Mouse (Mus musculus) brain, adult 2 months (tissue): ENCODE measurements around the gene Ifi209.
"Not testable (repeated sequence)": the region's sequence is repeated elsewhere in the genome, so short reads cannot be mapped to it uniquely, and the experiment has no call there.

ENCODE experiments used
- DNase-seq: peaks from one replicate; pipeline ENCODE4 v3.0.0; 2011; ENCODE audit warnings: low read depth, low spot score

Gene Ifi209

DNA sequence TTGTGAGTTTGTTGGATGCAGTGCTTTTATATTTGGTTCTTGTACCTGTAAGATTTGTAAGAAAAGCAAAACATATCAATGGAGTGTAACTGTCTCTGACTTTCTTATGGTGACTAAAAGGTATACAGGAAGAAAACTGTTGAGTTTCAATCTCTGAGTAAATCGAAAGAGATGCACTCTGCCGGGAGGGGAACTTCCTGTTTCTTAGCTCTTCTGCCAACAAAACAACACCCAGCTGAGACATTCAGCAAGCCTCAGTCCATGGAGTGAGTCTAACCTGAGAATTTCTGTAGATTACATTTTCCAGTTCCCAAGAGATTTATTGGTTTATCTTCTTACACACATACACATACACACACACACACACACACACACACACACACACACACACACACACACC lies at the start of gene Ifi209:
Gene Ifi209, plus strand, starts transcription at position 296 of the 400 bp plus-strand sequence.
- peak; percentile 1 for DNase-seq

DNA sequence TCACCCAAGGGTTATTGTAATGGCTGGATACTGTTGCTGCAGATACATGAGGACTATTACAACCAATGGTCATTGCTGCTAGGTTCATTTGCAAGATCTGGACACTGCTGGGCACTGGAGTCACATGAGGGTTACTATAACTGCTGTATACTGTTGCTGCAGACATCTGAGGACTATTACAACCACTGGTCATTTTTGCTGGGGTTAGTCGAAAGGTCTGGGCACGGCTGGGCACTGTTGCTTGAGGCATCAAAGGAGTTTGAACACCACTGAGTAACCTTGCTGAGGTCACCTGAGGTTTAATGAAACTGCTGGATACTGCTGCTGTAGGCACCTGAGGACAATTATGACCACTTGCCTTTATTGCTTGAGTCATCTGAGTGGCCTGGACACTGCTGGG lies 41.0 kb upstream of the Ifi209 start:
- not testable (repeated sequence) for DNase-seq

DNA sequence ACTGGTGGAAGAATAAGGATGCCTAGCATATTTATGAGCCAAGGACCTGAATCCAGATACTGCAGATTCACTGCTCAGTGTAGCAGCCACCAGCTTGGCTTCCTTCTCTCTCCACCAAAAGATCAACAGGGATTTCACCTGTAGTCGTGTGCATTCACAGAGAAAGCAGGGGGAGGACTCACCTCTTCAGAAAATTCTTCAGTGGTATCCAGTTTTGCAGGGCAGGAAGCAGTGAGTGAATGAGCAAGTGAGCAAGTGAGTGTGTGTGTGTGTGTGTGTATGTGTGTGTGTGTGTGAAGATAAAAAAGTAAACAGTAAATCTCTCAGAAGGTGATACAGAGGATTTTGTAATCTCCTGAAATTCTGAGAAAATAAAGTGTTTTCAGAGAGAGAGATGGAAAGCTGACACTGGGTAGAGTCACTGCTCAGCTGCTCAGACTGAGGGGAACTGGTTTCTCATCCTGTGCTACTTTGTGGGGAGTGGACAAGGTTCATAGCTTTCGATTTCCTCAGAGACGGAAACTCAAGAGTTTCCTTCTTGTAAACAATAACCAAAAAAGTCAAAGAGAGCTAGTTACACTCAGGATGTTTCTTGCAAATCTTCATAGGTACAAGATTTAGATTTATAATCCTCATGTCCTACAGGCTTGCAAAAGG lies 31.8 kb upstream of the Ifi209 start, which contains the start of gene Ifi213:
Gene Ifi213, minus strand, starts transcription at position 437 of the 657 bp plus-strand sequence.
- DNase-seq = not testable (repeated sequence)

DNA sequence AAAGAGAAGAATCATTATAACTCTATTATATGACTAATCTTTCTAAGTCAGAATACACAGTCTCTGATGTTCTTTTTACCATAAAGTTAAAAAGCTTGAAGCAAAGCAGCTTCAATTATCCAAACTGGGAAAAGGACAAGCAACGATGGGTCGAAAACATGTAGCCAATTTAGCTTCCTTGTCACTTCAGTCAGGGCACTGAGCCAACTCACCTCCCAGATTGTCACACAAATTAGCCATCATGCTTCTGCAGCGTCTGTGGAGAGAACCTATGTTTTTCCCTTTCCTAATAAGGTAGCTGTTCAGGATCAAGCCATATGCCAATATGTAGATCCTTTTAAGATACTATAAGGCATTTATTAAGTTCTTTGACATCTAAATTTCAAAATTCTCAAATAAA lies 20.4 kb upstream of the Ifi209 start:
- not testable (repeated sequence) for DNase-seq

DNA sequence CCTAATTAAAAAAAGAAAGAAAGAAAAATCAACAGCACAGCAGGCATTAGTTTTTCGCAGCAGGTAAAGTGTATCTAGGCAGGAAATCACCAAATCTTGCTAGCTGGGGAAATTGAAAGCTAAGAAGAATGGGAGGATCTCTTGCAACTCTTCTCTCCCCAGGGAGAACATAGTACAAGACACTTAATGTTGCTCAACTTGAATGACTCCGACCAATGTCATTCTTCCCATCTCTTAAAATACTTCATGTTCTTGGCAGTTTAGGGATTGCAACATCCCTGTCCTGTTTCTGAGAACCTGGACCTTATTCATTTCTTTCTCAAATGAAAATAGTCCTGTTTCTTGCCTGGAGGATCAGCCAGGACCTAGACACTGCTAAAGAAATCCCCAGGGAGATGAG lies 8.5 kb upstream of the Ifi209 start:
- not testable (repeated sequence) for DNase-seq

DNA sequence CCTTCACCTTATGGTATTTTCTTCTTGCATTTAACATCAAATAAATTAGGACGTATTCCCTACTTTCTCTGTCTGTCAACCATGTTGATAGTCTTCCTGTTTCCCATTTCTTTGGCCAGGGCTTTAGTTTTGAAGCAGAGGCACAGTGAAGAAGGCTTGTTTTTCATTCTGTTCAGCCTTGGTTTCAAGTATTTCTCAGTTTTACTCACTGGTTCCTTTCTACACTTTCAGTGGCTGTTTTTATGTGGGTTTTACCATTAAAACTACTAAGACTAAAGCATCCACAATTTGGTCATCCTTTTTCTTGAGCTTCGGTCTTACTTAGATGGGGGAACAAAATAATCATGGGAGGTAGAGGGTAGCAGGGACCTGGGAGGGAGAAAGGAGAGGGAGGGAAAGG lies 6.7 kb upstream of the Ifi209 start:
- no peak for DNase-seq

DNA sequence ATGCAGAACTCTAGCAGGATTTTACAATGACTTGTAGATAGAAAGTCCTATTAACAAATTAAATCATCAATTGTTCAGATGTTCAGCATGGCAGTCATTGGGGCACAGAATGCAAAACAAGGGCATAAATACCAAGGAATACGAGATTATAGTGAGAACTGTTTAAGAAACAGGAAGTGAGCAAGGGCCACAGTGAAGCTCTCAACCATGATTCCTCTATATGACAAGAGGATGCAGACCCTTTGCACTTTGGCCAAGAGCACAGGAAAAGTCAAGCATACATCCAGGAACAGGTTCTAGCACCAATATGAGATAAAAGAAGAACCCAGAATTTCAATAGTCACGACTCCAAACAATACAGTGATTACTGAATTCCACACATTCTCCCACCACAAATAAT lies 4.0 kb upstream of the Ifi209 start:
- DNase-seq = no peak

DNA sequence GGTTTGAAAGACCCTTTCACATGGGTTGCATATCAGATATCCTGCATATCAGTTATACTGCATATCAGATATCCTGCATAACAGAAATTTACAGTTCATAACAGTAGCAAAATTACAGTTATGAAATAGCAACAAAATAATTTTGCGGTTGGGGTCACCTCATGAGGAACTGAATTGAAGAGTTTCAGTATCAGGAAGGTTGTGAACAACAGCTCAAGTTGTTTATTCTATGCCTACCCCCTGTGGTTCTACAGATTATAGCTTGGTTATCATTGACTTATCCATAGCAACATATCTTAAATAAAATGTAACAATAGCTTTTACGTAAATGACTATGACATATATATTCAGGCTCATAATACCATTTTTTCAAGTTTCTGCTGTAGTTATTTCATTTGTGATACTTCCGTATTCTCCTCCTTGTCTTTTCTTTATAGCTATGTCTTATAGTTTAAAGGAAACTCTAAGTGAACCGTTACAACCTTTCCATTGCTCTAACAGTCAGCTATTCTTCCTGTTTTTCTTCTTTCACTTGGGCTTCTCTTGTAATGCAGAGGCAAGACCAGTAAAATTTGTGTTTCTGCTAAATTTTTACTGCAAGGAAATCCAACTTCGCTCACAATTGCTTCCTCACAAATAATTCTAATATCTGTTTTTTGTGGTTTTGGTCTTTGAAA lies 3.4 kb downstream of the Ifi209 start:
- no peak for DNase-seq

DNA sequence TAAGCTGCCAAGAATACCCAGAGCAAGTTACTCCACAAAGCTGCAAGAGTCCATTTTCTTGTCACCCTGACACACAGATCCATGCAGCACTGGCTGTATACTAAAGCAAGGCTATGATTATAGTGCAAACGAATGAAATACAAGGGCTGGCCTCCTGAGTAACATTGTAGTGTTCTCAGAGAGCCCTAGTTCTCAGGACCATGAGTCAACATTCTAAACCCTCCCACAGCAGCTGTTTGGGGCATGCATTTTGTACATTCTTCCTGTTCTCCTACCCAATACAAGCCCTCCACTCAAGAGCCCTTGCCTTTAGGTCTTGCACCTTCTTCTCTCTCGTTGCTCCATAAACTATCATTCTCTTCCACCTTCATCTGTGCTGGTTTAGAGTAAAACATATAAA lies 14.7 kb downstream of the Ifi209 start:
- peak; percentile 8 for DNase-seq

DNA sequence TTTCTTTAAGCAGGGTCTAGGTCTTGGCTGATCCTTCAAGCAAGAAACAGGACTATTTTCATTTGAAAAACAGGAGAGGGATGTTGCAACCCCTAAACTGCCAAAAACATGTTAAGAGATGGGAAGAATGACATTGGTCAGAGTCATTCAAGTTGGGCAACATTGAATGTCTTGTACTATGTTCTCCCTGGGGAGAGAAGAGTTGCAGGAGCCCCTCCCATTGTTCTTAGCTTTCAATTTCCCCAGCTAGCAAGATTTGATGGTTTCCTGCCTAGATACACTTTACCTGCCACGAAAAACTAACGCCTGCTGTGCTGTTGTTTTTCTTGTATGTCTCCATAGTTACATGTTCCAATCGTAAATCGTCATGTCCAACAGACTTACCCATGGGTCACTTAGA lies 27.3 kb downstream of the Ifi209 start:
- no peak for DNase-seq

DNA sequence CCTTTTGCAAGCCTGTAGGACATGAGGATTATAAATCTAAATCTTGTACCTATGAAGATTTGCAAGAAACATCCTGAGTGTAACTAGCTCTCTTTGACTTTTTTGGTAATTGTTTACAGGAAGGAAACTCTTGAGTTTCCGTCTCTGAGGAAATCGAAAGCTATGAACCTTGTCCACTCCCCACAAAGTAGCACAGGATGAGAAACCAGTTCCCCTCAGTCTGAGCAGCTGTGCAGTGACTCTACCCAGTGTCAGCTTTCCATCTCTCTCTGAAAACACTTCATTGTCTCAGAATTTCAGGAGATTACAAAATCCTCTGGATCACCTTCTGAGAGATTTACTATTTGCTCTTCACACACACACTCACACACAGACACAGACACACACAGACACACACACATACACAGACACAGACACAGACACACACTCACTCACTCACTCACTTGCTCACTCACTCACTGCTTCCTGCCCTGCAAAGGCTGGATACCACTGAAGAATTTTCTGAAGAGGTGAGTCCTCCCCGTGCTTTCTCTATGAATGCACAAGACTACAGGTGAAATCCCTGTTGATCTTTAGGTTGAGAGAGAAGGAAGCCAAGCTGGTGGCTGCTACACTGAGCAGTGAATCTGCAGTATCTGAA lies 42.9 kb downstream of the Ifi209 start, which contains the start of gene Ifi208:
Gene Ifi208, plus strand, starts transcription at position 218 of the 640 bp plus-strand sequence.
- DNase-seq = not testable (repeated sequence)

DNA sequence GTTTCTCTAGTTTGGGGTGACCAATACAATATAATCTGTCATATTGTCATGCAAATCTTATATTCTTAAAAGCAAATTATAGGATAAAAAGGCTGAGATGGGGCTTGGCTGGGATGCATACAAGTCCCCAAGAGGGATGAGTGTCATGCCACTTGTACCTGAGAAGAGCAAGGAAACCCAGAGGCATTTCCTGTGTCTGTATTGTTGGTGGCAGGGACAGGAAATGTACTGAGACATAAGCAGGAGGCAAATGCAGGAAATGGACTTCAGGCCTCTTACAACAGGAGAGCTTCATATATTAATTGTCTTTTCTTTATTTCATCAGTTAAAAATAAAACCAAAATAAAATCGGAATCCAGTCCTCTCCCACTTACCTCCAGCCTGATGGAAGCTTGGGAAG lies 47.9 kb downstream of the Ifi209 start:
- DNase-seq = not testable (repeated sequence)

DNA sequence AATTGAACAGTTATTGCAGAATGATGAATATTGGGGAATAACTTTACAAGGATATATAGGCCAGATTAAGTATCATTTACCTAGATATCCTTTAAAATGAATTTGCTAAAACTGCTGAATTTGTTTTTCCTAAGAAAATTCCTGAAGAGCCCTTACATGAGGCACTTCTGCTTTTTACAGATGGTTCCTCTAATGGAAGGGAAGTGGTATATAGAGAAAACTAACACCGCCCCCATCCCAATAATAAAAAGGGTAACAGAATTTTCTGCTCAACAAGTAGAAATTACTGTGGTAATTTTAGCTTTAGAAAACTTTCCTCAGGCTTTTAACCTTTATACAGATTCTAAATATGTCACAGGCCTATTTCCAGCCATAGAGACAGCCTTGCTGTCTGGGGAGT lies 63.6 kb downstream of the Ifi209 start:
- DNase-seq = peak; percentile 7
